Mouse (Mus musculus) embryonic facial prominence, embryonic 11.5 days (tissue): ENCODE data around the gene Col18a1. TPM values are rescaled to one million over a fixed set of nuclear protein-coding genes. Genes with fewer than 3 reads are reported as not detected.

Source experiments
- ATAC-seq: fragments of 200-750 bp; cut with Nextera tagmentation; replicated peaks from 2 replicates; pipeline ENCODE4 v1.8.0; 2017; ENCODE audit warnings: low read depth; ENCODE audit not compliant: insufficient number of reproducible peaks, low FRiP score, low TSS enrichment
- DNase-seq: peaks from one replicate; pipeline ENCODE4 v3.0.0-alpha.2; 2015; ENCODE audit warnings: low spot score
- H3K27ac ChIP-seq: fragments of 300-500 bp; sonication (generic); replicated peaks from 2 replicates; pipeline ENCODE4 v1.5.1; 2014; ENCODE audit warnings: mild to moderate bottlenecking, low read depth, low read length, control low read depth
- H3K27me3 ChIP-seq: fragments of 300-500 bp; sonication (generic); 2 replicates; pipeline ENCODE4 v1.6.1; 2014; ENCODE audit warnings: mild to moderate bottlenecking, low read length, moderate library complexity, mixed read lengths; ENCODE audit not compliant: control insufficient read depth, insufficient read depth
- H3K36me3 ChIP-seq: fragments of 300-500 bp; sonication (generic); replicated peaks from 2 replicates; pipeline ENCODE4 v1.6.1; 2014; ENCODE audit warnings: low read depth, mild to moderate bottlenecking, low read length, moderate library complexity, mixed read lengths; ENCODE audit not compliant: control insufficient read depth, insufficient read depth
- H3K4me1 ChIP-seq: fragments of 300-500 bp; sonication (generic); 2 replicates; pipeline ENCODE4 v1.6.1; 2014; ENCODE audit warnings: low read length, mixed read lengths; ENCODE audit not compliant: control insufficient read depth, insufficient read depth
- H3K4me2 ChIP-seq: fragments of 300-500 bp; sonication (generic); 2 replicates; pipeline ENCODE4 v1.6.1; 2014; ENCODE audit warnings: low read depth, mild to moderate bottlenecking, control low read depth, low read length, moderate library complexity
- H3K4me3 ChIP-seq: fragments of 300-500 bp; sonication (generic); 2 replicates; pipeline ENCODE4 v1.5.1; 2014; ENCODE audit warnings: low read depth, low read length, control low read depth
- H3K9ac ChIP-seq: fragments of 300-500 bp; sonication (generic); replicated peaks from 2 replicates; pipeline ENCODE4 v1.6.1; 2014; ENCODE audit warnings: mild to moderate bottlenecking, control low read depth, low read length
- H3K9me3 ChIP-seq: fragments of 300-500 bp; sonication (generic); replicated peaks from 2 replicates; pipeline ENCODE4 v1.6.1; 2016; ENCODE audit warnings: mild to moderate bottlenecking, low read length, inconsistent platforms, mixed read lengths; ENCODE audit not compliant: control insufficient read depth
- WGBS: fragments of 180-500 bp; shearing (Covaris S2); extraction: QIAGEN DNeasy Blood & Tissue Kit; methylation state at CpG from one replicate; pipeline ENCODE4 v1.1.7; 2014; 5-methylcytosine and 5-hydroxymethylcytosine counted together
- polyA plus RNA-seq: library from polyadenylated mRNA; unstranded; fragments of >200 nt; fragmentation: Nextera tagmentation; extraction: Ambion mirVana; gene quantifications from 2 replicates; pipeline ENCODE4 v1.2.1, GENCODE M21; 2014

Gene Col18a1
- polyA plus RNA-seq, 1 experiment from 2014 or later = 55.5 TPM

- Histone ChIP-seq H3K4me3 (no peak overlapping the region), H3K4me1 (no peaks in the 10 kb centered on the region), H3K27me3 (no peaks in the 10 kb centered on the region), H3K9ac (no peak overlapping the region), H3K9me3 (no peaks in the 10 kb centered on the region), H3K36me3 (no peaks in the 10 kb centered on the region), H3K27ac (no peak overlapping the region), H3K4me2 (no peak overlapping the region)
- WGBS = 93% methylated on average over 7 of the region's 8 CpGs
- no peak for ATAC-seq
- no peak for DNase-seq
Measured at GRCm38 (mm10) chr10:77121287-77122022, 44.9 kb downstream of the Col18a1 start.

GRCm38 (mm10) chr10:77120501-77120900, 45.8 kb downstream of the Col18a1 start:
- Histone ChIP-seq H3K36me3 (no peaks in the 10 kb centered on the region), H3K27me3 (no peaks in the 10 kb centered on the region), H3K4me3 (no peak overlapping the region), H3K27ac (no peak overlapping the region), H3K4me1 (no peaks in the 10 kb centered on the region), H3K9ac (no peak overlapping the region), H3K4me2 (no peak overlapping the region), H3K9me3 (no peaks in the 10 kb centered on the region)
- WGBS = 85% methylated on average over 4 of the region's 4 CpGs
- ATAC-seq = no peak
- DNase-seq = no peak

GRCm38 (mm10) chr10:77119437-77119836, 46.9 kb downstream of the Col18a1 start:
- WGBS = 92% methylated on average over 11 of the region's 11 CpGs

GRCm38 (mm10) chr10:77118361-77118760, 48.0 kb downstream of the Col18a1 start:
- Histone ChIP-seq H3K4me2 (no peak overlapping the region), H3K27me3 (no peaks in the 10 kb centered on the region), H3K4me1 (peaks cover 4% of the 10 kb centered on the region; the same call in 1 of the 2 replicates), H3K9me3 (no peaks in the 10 kb centered on the region), H3K36me3 (no peaks in the 10 kb centered on the region), H3K27ac (no peak overlapping the region), H3K4me3 (no peak overlapping the region), H3K9ac (no peak overlapping the region)
- no peak for ATAC-seq
- no peak for DNase-seq
- 73% methylated on average over 1 of the region's 1 CpGs for WGBS

More at GRCm38 (mm10) chr10:77119437-77119836, 46.9 kb downstream of the Col18a1 start:
- ATAC-seq (no peak), DNase-seq (no peak)
- Histone ChIP-seq H3K4me1 (no peaks in the 10 kb centered on the region), H3K27ac (no peak overlapping the region), H3K27me3 (no peaks in the 10 kb centered on the region), H3K9me3 (no peaks in the 10 kb centered on the region), H3K9ac (no peak overlapping the region), H3K36me3 (no peaks in the 10 kb centered on the region), H3K4me3 (no peak overlapping the region), H3K4me2 (no peak overlapping the region)

DNA sequence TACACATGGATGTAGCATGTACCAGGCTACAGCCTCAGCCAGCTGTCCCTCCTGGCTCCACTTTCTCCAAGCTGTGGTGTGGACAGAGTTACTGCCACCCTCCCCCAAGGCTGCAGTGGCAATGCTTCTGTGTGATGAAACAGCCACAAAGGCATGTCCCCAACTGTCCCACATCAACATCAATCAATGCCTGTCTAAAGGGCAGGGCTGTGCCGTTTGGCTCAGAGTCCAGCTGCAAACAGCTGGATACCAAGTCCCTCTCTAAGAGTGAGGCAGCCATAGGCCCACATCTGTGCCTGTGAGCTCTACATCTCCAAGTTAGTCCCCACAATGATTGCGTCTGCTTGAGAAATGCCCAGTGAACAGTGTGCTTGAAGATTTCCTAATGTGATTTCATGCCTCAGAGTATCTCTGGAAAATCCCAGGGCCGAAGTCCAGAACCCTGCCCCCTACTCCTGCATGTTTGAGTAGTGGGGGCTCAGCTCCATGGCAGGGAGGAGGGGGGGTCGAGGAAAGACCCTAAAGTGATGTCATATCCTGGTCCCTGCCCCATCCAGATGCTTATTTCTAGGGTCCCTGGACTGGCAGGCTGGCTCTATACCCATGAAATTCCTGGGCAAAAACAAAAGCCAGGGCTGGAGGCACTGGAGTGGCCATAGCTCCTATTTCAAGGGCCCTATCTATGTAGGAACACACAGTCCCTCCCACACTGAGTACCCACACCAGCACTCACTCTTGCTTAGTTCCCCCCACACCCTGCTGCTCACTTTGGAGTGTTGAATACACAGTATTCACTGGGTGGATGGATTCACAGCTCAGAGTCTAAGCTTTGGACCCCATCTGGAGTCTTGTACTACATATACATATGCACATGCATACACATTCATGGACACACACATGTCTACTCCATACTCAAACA, 49.6 kb downstream of the Col18a1 start:
- ATAC-seq (no peak), DNase-seq (no peak)
- Histone ChIP-seq H3K4me2 (no peak overlapping the region), H3K4me3 (no peak overlapping the region), H3K4me1 (peaks cover 5% of the 10 kb centered on the region; the same call in 1 of the 2 replicates), H3K27me3 (no peaks in the 10 kb centered on the region), H3K27ac (no peak overlapping the region), H3K9me3 (no peaks in the 10 kb centered on the region), H3K36me3 (no peaks in the 10 kb centered on the region), H3K9ac (peak overlapping the region; percentile 18)
- WGBS = 34% methylated on average over 4 of the region's 4 CpGs

- 63% methylated on average over 19 of the region's 19 CpGs for WGBS
- H3K27me3 ChIP-seq = no peaks in the 10 kb centered on the region
- peaks cover 5% of the 10 kb centered on the region; the same call in 1 of the 2 replicates for H3K4me1 ChIP-seq
- H3K27ac ChIP-seq = no peak overlapping the region
- no peak for ATAC-seq
- H3K9me3 ChIP-seq = no peaks in the 10 kb centered on the region
- H3K4me3 ChIP-seq = no peak overlapping the region
- DNase-seq = no peak
- no peak overlapping the region for H3K4me2 ChIP-seq
- H3K36me3 ChIP-seq = no peaks in the 10 kb centered on the region
- H3K9ac ChIP-seq = no peak overlapping the region
Measured at GRCm38 (mm10) chr10:77113489-77114240, 52.7 kb downstream of the Col18a1 start.

- no peak overlapping the region for H3K4me2 ChIP-seq
- no peak overlapping the region for H3K27ac ChIP-seq
- peaks cover 5% of the 10 kb centered on the region; the same call in 1 of the 2 replicates for H3K4me1 ChIP-seq
- H3K9ac ChIP-seq = no peak overlapping the region
- no peaks in the 10 kb centered on the region for H3K27me3 ChIP-seq
- no peaks in the 10 kb centered on the region for H3K36me3 ChIP-seq
- H3K4me3 ChIP-seq = no peak overlapping the region
- WGBS = 75% methylated on average over 4 of the region's 4 CpGs
- ATAC-seq (no peak), DNase-seq (no peak)
- H3K9me3 ChIP-seq = no peaks in the 10 kb centered on the region
Measured at GRCm38 (mm10) chr10:77111550-77112249, 54.6 kb downstream of the Col18a1 start.
